14 mouse cellular contexts compared by ENCODE assay signal in the genomic region with DNA sequence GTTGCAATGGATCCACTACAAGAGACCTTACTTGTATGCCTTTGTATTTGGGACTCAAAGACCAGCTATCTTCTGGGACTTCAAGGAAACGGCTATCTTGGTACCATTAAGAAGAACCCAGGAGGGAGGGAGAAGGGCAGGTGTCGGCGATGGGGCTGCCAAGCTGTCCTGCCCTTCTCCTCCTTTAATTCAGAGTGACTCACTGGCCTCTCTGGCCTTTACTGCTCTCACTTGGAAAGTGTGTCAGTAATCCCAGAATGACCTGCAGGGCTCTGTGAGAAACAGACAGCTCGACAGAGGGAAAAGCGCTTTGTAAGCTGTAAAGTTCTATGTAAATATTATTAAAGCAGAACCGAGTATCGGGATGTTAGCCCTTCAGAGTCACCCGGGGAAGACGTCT. TPM values are rescaled to one million over a fixed set of nuclear protein-coding genes. Genes with fewer than 3 reads are reported as not detected.
A peak's percentile ranks its signal among the peaks of the same experiment; 100 is the strongest.
DNase-seq lines count a peak whose midpoint lies in the region; ATAC-seq and TF ChIP-seq lines count a peak whose summit lies in the region.
"Had no signal": no experiment of that assay in that cellular context is flagged by ENCODE, and none has a peak within 500 bp of the region (broad histone marks: within the 10 kb centered on the region; RNA-seq: fewer than 3 reads in every experiment).

No protein-coding gene starts in this region.

- H3K36me3 ChIP-seq in hindbrain, postnatal 0 days (ENCODE audit: insufficient read depth, low read length), result no peaks in the 10 kb centered on the region
- H3K36me3 ChIP-seq in hindbrain, embryonic 16.5 days (ENCODE audit: control insufficient read depth, insufficient read depth, low read length), result no peaks in the 10 kb centered on the region
- peaks cover 24% of the 10 kb centered on the region for H3K36me3 ChIP-seq in limb, embryonic 14.5 days (ENCODE audit: control insufficient read depth, insufficient read depth, low read length)
- H3K36me3 ChIP-seq: G1E had no signal

- no peak overlapping the region for H3K4me2 ChIP-seq in hindbrain, postnatal 0 days (ENCODE audit: low read depth, low read length)
- H3K4me2 ChIP-seq in hindbrain, embryonic 16.5 days (ENCODE audit: low read length), result no peak overlapping the region
- 0 out of 2 replicates have a peak overlapping the region, but pooled peaks have one; percentile 34 for H3K4me2 ChIP-seq in limb, embryonic 14.5 days (replicated peaks; ENCODE audit: low read depth, low read length, severe bottlenecking)
- H3K4me2 ChIP-seq: neural tube, embryonic 15.5 days had no signal

- no peaks in the 10 kb centered on the region for H3K27me3 ChIP-seq in hindbrain, postnatal 0 days (ENCODE audit: insufficient read depth, low read length)
- H3K27me3 ChIP-seq in hindbrain, embryonic 16.5 days (replicated peaks; ENCODE audit: control insufficient read depth, insufficient read depth, low read length), result no peaks in the 10 kb centered on the region
- H3K27me3 ChIP-seq in limb, embryonic 14.5 days (ENCODE audit: control insufficient read depth, insufficient read depth, low read length), result no peaks in the 10 kb centered on the region
- H3K27me3 ChIP-seq: neural tube, embryonic 15.5 days had no signal

- H3K9ac ChIP-seq in hindbrain, postnatal 0 days (replicated peaks; ENCODE audit: low read length), result no peak overlapping the region
- no peak overlapping the region for H3K9ac ChIP-seq in hindbrain, embryonic 16.5 days (ENCODE audit: low read depth, low read length)
- H3K9ac ChIP-seq in limb, embryonic 14.5 days (ENCODE audit: low read depth, low read length, severe bottlenecking), result no peak overlapping the region
- H3K9ac ChIP-seq: liver, embryonic 14.5 days; neural tube, embryonic 15.5 days had no signal

- H3K4me1 ChIP-seq in hindbrain, postnatal 0 days (ENCODE audit: insufficient read depth, low read length), result peaks cover 22% of the 10 kb centered on the region; the same call in 1 of the 2 replicates
- peaks cover 23% of the 10 kb centered on the region for H3K4me1 ChIP-seq in hindbrain, embryonic 16.5 days (ENCODE audit: control insufficient read depth, insufficient read depth, low read depth, low read length)
- peaks cover 68% of the 10 kb centered on the region for H3K4me1 ChIP-seq in brown adipose tissue, adult 24 weeks (ENCODE audit: control insufficient read depth, insufficient read depth, insufficient read length, low read length)
- peaks cover 74% of the 10 kb centered on the region for H3K4me1 ChIP-seq in limb, embryonic 14.5 days (ENCODE audit: control insufficient read depth, insufficient read depth, low read length)
- peaks cover 18% of the 10 kb centered on the region for H3K4me1 ChIP-seq in lung, adult 2 months (ENCODE audit: control insufficient read depth, insufficient read depth, low read length)

- no peak for TF ChIP-seq POLR2A in limb, embryonic 14.5 days (IDR thresholded peaks at IDR 0.05; ENCODE audit: borderline replicate concordance, extremely low read depth, insufficient read depth, insufficient read length)
- TF ChIP-seq POLR2A in lung, adult 2 months (IDR thresholded peaks at IDR 0.05; ENCODE audit: borderline replicate concordance, extremely low read depth, low read depth, low read length), result no peak

- peak overlapping the region; percentile 26; the same call in 1 of the 2 replicates for H3K27ac ChIP-seq in hindbrain, postnatal 0 days
- no peak overlapping the region for H3K27ac ChIP-seq in hindbrain, embryonic 16.5 days (ENCODE audit: low read depth, low read length)
- peak overlapping the region; percentile 72 for H3K27ac ChIP-seq in brown adipose tissue, adult 24 weeks (replicated peaks; ENCODE audit: low read depth, low read length)
- 0 out of 2 replicates have a peak overlapping the region, but pooled peaks have one; percentile 58 for H3K27ac ChIP-seq in limb, embryonic 14.5 days (replicated peaks; ENCODE audit: low read depth, low read length)
- H3K27ac ChIP-seq: left cerebral cortex, adult 2 months; liver, embryonic 14.5 days had no signal

- ATAC-seq in hindbrain, postnatal 0 days, result no peak
- ATAC-seq in hindbrain, embryonic 16.5 days, result no peak
- ATAC-seq in limb, embryonic 14.5 days (ENCODE audit: low FRiP score, low read depth), result no peak
- ATAC-seq in erythroblast, adult 5-6 weeks (replicated peaks; ENCODE audit: low FRiP score, poor library complexity, severe bottlenecking), result no peak

- WGBS in hindbrain, postnatal 0 days, result 66% methylated on average over 9 of the region's 9 CpGs
- 67% methylated on average over 9 of the region's 9 CpGs for WGBS in hindbrain, embryonic 16.5 days
- 40% methylated on average over 9 of the region's 9 CpGs for WGBS in limb, embryonic 14.5 days
- 24% methylated on average over 9 of the region's 9 CpGs for WGBS in lung, adult 2 months

- peak; percentile 42 for DNase-seq in adrenal gland, postnatal 14 days
- DNase-seq in adrenal gland, postnatal 4 days (ENCODE audit: low spot score in 2 of 2), result no peak
- DNase-seq in hindbrain, postnatal 0 days (ENCODE audit: low spot score), result no peak
- DNase-seq in limb, embryonic 14.5 days (ENCODE audit: low spot score), result no peak
- no peak for DNase-seq in lung, adult 2 months
- DNase-seq: cerebellum, postnatal 36 days; heart, postnatal 10 days had no signal

- H3K4me3 ChIP-seq in hindbrain, postnatal 0 days (ENCODE audit: low read length), result no peak overlapping the region
- no peak overlapping the region for H3K4me3 ChIP-seq in hindbrain, embryonic 16.5 days (ENCODE audit: low read length)
- no peak overlapping the region for H3K4me3 ChIP-seq in brown adipose tissue, adult 24 weeks (ENCODE audit: insufficient read depth, low read depth, low read length)
- H3K4me3 ChIP-seq in limb, embryonic 14.5 days (replicated peaks; ENCODE audit: low read length), result no peak overlapping the region
- H3K4me3 ChIP-seq in lung, adult 2 months (replicated peaks; ENCODE audit: extremely low read depth, low read depth, low read length), result no peak overlapping the region
- H3K4me3 ChIP-seq: left cerebral cortex, adult 2 months; neural tube, embryonic 15.5 days had no signal

- H3K9me3 ChIP-seq in hindbrain, postnatal 0 days (ENCODE audit: low read length), result no peaks in the 10 kb centered on the region
- H3K9me3 ChIP-seq in hindbrain, embryonic 16.5 days (ENCODE audit: control insufficient read depth, low read length), result no peaks in the 10 kb centered on the region
- no peaks in the 10 kb centered on the region for H3K9me3 ChIP-seq in limb, embryonic 14.5 days (ENCODE audit: control insufficient read depth, low read length)
- H3K9me3 ChIP-seq: neural tube, embryonic 15.5 days had no signal

- no peak for TF ChIP-seq CTCF in hindbrain, postnatal 0 days (IDR thresholded peaks at IDR 0.05; ENCODE audit: low read depth)
- TF ChIP-seq CTCF in lung, adult 2 months (IDR thresholded peaks at IDR 0.05; ENCODE audit: insufficient read depth, low read length), result no peak

RNA-seq across cellular contexts. Expression of a gene that starts 46.9 kb away (rescaled TPM):
- total RNA-seq in adrenal gland, postnatal 14 days (2021), result 190 and 195 TPM in 2 replicates
- 100 to 1,000 TPM; 231 to 252 TPM for total RNA-seq in adrenal gland, postnatal 4 days (2021)
- total RNA-seq in hindbrain, postnatal 0 days (2014; rRNA removed), result 167 and 174 TPM in 2 replicates
- 180 and 198 TPM in 2 replicates for polyA plus RNA-seq in hindbrain, postnatal 0 days (2015; fragmentation: Nextera tagmentation; extraction: Ambion mirVana)
- 114 and 122 TPM in 2 replicates for polyA plus RNA-seq in hindbrain, embryonic 16.5 days (2015; fragmentation: Nextera tagmentation; extraction: Ambion mirVana)
- polyA plus RNA-seq in brown adipose tissue, adult 24 weeks (2012; ENCODE audit: insufficient read depth, insufficient read length, missing spikeins), result 38.6 and 44.2 TPM in 2 replicates
- 112 and 124 TPM in 2 replicates for polyA plus RNA-seq in limb, embryonic 14.5 days (2012; rRNA removed)
- 117 and 130 TPM in 2 replicates for polyA plus RNA-seq in limb, embryonic 14.5 days (2014; fragmentation: Nextera tagmentation; extraction: Ambion mirVana)
- total RNA-seq in erythroblast, adult 5-6 weeks (2015; ENCODE audit: low replicate concordance), result 0.58 TPM in 1 of 2 replicates, not detected in the other
- 0.09 TPM in 1 of 2 replicates, not detected in the other for total RNA-seq in erythroblast, adult 5-6 weeks (2017; ENCODE audit: low replicate concordance)
- polyA plus RNA-seq in lung, adult 2 months (2012; rRNA removed), result 170 and 187 TPM in 2 replicates
- total RNA-seq: G1E had no signal
- polyA plus RNA-seq: G1E had no signal
